Mouse (Mus musculus): Measurements from ENCODE around the gene St6galnac3.

DNA sequence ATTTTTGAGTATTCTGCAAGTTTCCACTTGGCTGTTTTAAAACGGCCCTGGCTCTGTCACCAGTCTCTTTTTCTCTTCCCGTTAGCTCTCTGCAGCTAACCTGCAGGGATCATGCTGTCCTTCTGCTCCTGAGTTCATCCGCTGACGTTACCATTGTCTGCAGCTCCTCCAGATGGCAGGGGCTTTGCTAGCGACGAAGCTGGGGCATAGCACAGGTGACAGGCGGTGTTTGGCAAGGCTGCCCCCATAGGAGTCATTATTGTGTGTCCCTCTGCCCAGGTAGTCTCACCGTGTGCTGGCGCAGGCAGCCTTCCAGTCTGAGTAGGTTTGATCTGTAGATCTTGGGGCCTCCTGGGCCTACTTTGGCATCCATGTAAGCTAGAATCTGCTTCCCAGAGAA is 432.6 kb downstream of the St6galnac3 start:
- no peak for TF ChIP-seq CTCF (IDR thresholded peaks at IDR 0.05; ENCODE audit: borderline replicate concordance, extremely low read depth, insufficient read depth, insufficient read length)
- TF ChIP-seq POLR2A (IDR thresholded peaks at IDR 0.05; ENCODE audit: borderline replicate concordance, extremely low read depth, insufficient read depth, insufficient read length, poor library complexity, severe bottlenecking), result no peak
